Mouse (Mus musculus) small intestine, adult 2 months (tissue): Measurements from ENCODE around the gene Rerg.

Source experiments
- CTCF ChIP-seq: fragments of 200-500 bp; IDR thresholded peaks from 2 replicates; pipeline ENCODE4 v1.5.1; 2012; ENCODE audit warnings: low read depth, mild to moderate bottlenecking, control low read depth, inconsistent platforms, low read length, moderate library complexity, mixed read lengths; ENCODE audit not compliant: insufficient replicate concordance, insufficient read length; ENCODE audit errors: extremely low read depth
- POLR2A ChIP-seq: fragments of 200-500 bp; IDR thresholded peaks from 2 replicates; pipeline ENCODE4 v1.6.1; 2012; ENCODE audit warnings: low read depth, mild to moderate bottlenecking, control low read depth, inconsistent platforms, low read length, moderate library complexity

- TF ChIP-seq CTCF: no peak
- TF ChIP-seq POLR2A: no peak
These were observed 75.8 kb downstream of the Rerg start for GRCm38 (mm10) chr6:137094475-137094874.
